Mouse (Mus musculus): ENCODE data around the gene Ticam1.

Ticam1 gene

DNA sequence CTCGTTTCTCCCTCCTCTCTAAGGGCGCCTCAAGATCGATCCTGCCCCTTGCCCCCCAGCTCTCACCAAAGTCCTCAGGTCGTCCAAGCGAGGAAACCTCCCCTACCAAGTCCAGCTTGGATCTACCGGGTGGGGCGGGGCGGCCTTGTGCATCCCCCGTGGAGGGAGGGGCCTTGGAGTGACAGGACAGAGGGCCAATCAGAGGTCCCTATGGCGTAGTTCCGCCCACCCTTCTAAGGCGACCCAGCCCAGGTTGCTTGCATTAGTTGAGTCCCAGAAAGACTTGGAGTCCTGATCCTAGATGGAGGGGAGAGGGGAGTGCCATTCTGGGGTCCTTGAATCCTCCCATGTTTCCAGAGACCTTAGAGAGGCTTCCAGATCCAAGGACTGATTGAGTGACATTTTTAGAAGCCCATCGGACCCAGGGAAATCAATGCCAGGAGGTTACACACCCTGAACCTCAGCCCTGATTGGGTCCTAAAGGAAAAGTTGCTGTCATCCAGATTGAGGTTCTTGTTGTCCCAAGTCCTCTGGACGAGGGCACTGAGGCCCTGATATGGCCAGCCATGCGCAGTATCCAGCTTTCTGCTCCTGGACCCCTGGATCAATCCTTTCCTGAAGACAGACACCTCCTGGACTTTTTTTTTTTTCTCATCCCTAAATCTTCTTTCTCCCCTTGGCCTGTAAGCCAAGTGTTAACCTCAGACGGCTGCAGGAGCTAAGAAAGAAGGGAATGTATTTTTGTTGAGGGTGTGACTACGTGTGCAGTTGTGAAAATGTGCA, 14.0 kb upstream of the Ticam1 start:
- peak; percentile 96 to 99 for DNase-seq

DNA sequence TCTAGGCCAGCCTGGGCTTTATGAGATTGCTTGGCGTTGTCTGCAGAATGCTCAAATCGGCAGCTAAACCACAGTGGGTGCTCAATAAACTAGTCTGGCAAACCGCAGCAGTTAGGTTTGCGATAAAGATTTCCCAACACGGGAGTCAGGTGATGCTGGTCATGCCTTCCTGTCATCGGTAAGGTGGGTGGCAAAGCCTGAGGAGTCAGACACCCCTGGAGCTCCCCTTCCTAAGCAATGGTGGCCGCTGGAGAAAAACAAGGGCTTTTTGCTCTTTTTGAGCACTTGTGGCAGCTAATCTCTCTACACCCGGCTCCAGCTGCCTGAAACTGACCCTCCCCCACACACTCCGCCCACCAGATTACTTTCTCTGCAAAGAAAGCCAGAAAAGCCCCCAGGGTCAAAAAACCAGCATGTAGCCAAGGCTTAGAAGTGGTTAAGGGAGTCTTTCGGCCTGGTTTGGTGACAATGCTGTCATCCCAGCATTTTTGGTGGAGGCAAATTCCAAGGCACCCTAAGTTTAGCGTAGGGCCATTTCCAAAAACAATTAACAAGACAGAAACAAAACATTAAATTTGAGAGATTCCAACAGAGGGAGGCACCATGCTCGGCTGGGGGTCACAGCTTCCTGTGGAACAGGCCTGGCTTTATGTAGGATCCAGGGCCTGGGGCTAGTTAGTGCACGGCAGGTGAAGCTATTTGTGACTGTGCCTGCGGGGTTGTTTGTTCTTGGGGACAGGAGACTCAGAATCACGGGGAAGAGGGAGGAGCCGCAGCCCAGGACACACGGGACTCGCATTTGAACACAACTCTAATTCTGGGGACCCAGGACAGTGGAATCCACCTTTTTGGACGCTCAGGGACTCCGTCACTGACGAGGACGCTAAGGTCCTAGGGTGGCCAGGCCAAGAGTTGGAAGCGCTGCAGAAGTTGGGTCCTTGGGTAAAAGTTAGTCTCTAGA, 13.1 kb upstream of the Ticam1 start:
- peak; percentile 60 to 74 for DNase-seq

DNA sequence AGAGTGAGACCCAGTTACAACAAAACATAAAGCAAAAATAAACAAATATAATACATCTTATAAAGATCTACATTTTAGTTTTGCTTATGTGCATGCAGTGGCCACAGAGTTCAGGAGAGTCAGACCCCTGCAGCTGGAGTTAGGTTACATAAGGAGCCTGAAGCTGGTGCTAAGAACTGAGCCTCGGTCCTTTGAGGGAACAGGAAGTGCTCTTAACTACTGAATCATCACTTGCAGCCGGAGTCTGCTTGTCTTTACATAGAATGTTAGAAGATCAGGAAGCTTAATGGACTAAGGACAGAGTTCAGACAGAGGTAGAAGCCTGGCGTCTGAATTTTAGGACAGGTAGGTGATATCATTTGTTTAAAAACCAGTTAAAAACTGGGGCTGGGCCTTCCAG, 12.3 kb upstream of the Ticam1 start:
- DNase-seq, result no peak

DNA sequence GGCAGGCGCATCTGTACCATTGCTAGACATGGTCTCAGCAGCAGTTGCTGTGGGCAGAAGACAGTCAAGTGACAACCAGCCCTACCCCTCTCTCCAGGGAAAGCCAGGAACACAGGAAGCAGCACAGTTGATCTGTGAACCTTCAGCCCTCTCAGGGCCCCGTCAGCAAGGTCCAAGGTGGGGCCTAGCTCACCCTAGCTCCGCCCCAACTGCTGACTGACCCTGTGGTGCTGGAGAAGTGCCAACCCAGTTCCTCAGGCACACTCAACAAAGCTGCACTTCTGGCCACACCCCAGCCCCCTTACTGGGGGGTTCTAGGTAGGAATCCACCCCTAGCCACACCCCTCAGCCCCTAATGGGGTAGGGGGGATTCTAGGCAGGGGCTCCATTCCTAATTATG, 11.2 kb upstream of the Ticam1 start:
- DNase-seq, result peak; percentile 74 to 76

DNA sequence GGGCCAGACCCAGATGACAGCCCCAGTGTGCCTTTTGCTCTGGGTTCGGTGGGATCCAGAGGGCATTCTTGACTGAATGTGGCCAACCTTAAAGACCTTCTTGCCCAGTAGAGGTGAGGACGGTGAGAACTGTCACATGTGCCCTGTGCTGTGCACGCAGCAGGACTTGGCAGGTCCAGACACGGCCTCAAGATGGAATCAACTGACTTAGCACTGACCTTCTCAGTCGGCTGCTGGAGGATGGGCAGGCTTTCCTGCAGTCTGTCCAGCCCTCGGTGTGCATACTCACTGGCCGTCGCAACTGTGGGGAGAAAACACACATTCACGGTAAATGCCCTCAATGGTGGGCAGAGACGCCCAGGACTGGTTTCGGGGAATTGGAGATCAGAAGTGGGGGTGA, 9.4 kb upstream of the Ticam1 start:
- no peak for DNase-seq

DNA sequence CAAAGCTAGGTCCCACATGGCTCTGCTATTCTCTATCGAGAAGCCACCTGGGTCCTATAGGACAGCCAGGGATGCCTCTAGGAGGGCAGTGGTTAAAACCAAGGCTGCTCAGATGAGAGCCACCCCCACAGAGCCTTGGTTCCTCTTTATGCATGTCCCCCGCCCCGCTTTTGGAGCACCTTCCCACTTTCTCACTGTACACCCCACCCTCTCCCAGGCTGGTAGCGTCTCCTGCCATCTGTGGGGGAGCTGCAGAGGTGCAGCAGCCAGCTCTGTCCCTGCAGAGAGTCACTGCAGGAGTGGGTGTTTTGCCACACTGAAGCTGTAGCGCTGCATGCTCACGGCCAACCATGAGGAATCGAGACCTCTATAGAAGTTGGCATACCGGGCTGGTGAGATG, 6.7 kb upstream of the Ticam1 start:
- no peak for DNase-seq

DNA sequence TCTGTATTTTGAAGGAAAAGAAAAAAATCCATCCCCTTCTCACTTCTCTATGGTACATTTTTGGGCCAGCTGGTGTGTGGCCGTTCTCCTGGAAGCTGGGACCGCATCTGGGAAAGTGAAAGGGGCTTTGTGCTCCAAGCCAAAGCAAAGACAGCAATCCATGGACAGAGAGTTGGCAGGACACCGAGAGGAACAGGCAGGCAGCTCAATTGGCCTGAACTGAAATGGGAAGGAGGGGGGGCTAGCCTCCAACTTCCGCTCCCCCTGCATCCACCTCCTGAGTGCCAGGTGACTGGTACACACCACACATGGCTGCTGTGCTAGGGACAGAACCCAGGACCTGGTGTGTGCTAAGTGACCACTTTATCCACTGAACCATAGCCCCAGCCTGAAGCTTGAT, 6.2 kb upstream of the Ticam1 start:
- DNase-seq, result no peak

DNA sequence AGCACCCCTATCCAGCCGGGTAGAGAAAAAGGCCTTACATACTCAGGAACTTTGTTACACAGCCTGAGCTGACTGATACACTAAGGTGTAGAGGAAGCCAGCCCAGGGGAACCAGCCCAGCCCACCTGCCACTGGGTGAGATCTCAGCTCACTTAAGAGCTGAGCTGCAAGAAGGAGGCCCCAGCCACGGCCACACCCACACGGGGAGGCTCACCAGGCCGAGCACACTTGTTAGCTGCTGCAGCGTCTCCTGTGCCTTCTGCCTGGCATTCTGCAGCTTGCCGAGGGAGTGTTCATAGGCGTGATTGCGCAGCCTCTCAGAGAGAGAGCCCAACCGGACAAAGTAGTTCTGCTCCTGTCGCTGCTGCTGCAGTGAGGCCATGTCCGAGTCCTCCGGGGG, 4.6 kb upstream of the Ticam1 start:
- DNase-seq, result no peak

DNA sequence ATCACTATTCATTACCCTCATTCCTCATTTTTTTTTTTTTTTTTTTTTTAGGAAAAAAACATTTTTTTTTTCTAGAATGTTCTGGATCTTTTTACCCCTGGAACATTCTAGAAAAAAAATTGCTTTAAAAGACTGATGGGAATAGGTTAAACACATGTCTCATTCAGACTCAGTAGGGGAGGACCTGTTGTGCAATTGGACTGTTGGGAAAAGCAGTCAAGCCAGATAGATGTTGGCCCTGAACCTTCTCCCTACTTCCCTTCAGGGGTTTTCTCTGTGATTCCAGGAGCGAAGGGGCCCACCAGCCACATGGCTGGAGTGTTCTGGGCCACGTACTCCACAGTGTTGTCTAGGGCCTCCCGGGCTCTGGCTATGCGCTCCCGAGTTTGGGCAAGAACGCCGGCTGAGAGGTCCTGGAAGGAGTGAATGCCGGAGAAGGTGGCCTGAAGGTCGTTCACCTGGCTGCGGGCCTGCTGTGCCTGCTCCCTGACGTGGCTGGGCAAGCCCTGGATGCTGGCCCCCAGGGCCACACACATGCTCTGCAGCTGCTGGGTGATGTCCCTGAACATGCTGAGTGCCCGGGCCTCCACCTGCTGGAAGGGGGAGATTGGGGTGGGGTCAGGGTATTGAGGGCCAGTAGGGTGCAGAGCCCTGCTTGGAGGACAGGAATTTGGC, 3.0 kb upstream of the Ticam1 start:
- DNase-seq, result peak; percentile 58

DNA sequence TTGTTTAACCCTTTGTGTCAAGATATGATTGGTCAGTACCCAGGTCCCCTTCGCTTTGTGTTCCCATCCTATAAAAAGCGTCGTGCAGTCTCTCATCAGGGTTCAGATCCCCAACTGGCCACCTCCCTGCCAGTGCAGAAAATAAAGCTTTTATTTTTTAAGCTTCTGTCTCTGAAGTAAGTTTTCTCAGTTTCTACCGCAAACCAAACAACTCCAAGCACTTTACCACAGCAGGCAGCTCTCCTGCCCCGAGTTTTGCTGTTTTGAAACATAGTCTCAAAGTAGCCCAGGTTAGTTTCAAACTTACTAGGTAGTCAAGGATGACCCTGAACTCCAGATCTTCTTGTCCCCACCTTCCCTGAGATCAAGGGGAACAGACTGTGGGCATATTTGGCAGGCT, 1.8 kb upstream of the Ticam1 start:
- DNase-seq, result no peak

DNA sequence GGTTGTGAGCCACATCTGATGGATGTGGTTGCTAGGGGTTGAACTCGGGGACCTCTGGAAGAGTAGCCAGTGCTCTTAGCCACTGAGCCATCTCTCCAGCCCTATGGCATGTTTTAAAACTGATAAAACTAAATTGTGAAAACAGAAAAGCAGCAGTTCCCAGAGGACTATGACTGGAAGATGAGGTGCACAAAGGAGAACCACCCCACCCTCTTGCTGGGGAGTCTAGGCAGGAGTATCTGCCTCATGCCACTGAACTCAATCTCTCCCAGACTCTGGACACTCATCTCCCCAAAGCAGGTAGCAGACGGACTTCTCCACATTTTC, 944 bp upstream of the Ticam1 start:
- DNase-seq, result no peak

DNA sequence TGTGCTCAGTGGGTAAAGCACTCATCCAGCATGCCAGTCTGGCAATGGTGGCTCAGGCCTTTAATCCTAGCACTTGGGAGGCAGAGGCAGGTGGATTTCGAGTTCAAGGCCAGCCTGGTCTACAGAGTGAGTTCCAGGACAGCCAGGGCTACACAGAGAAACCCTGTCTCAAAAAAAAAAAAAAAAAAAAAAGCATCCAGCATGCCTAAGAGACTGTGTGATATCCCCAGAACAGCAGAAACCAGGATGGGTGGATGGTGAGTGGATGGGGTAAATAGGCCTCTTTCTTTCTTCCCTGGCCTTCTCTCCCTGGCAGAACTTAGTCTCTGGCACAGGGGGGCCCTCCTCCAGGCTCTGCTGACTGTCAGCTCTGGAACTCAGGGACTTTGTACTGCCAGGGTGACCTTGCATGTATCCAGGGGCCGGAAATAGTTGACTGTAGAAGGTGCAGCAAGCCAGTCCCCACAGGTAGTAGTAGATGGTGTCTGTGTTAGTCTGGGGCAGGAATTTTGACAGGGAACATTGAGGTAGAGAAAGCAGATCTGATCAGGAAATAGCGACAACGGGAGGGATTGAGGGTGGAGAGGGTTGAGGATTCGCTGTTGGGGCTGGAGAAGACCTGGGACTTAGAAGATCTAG, 625 bp downstream of the Ticam1 start:
- DNase-seq, result peak; percentile 75 to 81

DNA sequence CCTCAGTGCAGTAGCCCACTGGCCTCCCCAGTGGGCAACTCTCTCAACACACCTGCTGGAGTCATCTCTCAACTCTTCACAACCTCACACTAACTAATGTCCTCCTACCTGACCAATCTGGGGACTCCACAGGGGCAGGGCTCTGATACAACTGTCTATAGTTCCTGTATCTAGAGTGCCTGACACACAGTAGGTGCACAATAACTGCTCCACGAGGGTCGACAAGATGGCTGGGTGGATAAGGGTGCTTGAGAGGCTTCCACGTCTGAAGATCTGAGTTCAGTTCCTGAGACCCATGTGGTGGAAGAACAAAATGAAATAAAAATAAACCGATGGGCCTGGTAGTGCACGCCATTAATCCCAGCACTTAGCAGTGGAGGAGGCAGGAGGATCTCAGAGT, 2.6 kb downstream of the Ticam1 start:
- no peak for DNase-seq

DNA sequence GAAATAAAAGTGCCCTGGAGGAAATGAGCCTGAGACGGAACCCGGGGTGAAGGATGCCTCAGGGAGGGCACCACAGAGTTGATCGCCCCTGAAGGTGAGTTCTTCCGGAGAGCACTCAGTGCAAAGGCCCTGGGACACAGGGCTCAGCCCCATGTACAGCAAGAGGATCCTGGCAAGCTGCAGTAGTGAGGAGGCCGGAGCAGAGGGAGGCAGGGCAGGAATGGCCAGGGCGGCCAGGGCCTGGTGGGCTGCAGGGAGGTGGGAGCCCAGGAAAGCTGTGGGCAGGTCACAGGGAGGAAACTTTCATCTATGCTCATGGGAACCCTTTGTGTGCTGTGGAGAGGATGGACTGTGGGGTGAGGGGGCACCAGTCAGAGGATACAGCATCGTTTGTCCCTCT, 3.1 kb downstream of the Ticam1 start:
- no peak for DNase-seq

DNA sequence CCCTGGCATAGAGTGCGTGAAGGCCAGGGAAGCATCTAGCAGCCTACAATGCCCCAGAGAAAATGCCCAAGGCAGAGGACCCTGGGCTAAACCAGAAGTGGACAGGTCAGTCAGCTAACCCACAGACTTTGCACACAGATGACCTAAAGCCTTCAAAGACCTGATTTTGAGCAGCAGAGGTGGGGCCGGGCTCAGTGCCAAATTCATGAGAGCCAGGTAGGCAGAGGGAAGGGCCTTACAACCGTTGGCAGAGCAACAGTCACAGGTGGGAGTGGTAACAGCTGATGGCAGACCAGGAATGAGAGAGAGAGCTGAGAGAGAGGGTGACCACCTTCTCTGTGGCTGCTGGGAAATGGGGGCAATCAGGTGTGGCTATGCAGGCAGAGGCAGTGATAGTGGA, 3.9 kb downstream of the Ticam1 start:
- peak; percentile 57 to 60 for DNase-seq

DNA sequence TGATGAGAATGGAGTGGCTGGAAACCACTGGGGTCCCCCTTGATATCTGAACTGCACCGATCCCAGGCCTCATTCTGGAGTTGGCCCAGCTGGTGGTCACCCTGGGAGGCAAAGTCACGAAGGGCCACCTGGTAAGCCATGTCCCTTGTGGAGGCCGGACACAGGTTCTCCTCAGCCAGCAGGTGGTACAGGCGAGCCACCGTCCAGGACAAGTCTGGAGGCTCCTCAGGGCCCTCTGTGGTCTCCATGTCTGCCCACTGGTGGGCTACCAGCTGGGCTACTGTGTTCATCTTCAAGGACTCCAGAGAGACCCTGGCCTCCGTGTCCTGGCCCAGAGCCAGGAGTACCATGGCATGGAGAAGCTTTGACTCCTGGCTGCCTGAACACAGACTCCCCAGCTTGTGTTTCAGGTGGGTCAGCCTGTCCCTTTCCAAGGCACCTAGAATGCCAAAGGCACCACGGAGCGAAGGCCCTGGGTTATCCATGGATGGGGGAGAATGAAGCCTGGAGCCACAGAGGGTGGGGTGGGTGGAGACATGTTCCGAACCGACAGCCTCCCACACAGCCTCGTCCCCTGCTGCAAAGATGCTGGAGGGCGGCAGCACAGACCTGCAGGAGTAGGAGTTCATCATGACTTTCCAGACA, 4.9 kb downstream of the Ticam1 start:
- DNase-seq, result no peak

DNA sequence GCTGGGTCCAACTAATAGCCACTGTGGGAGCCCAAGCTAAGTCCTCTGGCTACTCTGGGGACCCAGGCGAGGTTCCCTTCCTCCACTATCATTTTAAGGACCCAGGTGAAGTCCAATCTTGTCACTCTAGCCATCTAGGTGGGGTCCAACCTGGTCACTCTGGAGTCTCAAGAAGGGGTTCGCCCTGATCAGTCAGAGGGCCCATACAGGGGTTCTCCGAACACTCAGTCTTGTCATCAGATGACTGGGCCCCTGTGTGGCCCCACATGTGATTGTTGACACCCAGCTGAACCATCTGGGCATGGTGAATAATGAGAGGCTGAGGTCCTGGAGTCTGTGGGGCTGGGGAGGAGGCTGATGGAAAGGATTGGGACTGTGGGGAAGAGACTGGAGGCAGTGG, 6.8 kb downstream of the Ticam1 start:
- no peak for DNase-seq

DNA sequence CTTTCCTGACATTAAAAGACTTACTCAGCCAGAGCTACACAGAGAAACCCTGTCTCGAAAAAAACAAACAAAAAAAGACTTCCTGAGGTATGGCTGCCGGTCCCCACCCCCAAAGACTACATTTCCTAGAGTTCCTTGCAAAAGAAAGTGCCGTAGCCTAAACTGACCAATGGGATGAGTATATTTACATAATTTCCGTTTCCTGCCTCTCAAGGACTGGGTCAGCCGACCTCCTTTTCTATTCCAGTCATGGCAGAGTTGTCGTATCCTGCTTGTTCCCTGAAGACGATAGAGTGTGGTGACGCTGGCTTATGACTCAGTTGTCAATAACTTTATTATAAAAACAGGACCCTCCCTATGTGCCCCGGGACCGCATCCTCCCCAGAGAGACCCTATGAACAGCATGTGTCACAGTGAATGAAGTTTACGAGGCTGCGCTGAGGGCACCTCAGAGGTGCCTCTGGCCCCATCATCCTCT, 7.4 kb downstream of the Ticam1 start:
- peak; percentile 68 to 81 for DNase-seq

DNA sequence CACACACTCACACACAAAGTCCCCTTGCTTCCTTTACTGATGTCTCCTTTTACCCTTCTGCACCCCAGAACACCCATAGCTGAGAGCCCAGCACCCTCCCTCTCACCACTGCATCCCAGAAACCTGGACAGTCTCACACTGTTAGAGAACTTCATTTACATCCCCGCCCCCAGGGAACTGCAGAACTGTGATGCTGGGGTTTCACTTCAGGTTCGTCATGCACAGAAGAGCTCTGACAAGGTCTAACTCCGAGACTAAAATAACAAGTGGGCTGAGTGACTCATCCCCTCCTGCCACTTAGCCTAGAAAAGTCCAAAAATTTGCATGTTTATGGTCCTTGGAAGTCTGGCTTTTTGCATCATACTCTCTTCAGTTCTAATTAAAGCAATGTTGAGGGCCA, 10.3 kb downstream of the Ticam1 start:
- DNase-seq, result no peak

DNA sequence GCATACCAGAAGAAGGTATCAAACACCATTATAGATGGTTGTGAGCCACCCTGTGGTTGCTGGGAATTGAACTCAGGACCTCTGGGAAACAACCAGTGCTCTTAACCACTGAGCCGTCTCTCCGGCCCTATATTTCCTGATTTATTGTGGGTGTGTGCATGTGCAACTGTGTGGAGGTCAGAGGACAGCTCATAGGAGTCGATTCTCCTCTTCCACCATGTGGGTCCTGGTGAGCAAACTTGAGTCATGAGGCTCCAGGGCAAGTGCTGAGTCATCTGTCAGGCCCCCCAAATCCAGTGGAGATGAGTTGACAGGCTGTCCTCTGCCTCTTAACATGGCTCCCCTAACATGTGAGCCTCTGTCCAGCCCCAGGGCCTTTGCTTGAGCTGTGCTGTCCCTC, 10.7 kb downstream of the Ticam1 start:
- DNase-seq, result no peak

DNA sequence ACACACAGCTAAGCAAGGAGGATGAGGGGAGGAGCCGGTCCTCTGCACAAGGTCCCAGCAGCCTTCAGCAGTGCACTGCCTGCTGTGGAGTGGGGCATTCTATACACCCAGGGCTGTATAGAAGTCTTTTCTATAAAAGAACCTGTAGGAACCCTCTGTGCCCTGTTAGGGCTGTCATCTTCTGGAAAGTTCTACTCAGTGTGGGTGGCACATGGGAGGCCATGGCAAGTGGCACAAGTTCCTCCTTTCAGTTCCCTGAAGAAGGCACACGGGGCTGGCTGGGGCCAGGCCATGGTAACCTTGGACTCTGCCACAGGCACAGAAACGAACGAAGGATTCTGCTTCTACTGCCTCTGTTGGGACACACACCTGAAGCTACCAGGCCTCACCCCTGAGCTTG, 11.6 kb downstream of the Ticam1 start:
- no peak for DNase-seq

DNA sequence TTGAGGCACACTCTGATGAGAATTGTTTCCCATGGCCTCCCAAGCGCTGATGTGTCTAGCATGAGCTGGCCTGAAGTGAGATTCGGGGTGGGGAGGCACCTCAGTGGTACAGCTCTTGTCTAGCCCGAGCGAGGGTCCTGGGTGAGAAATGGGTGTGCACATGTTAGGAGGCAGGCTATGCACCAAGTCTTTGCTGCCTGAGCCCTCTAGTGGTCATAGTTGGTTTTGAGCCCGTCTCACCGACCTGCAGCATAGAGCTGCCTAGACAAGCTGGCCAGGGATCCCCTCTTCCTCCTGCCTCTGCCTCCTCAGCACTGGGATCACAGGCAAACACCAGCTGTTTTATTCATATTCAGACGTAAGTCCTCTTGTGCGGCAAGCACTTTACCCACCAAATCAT, 12.6 kb downstream of the Ticam1 start:
- peak; percentile 68 to 85 for DNase-seq

Data from kidney, adult 8-10 months (tissue).